In the genomic region with DNA sequence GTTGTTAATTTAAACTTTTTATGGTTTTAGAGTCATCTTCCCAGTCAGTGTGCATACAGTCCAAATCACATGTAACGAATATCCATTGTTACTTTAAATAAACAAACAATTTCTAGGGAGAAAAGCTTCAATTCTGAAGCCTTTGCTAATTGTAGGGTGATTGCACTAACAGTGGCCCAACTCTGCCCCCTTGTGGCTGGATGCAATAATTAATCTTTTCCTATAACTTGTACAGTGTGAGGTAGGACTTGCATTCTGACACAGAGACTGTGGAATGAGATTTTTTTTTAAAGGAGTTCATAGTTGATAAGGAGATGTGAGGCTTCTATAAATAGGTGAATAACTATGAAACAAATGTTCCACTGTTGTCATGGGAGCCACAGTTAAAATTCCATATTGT, we compare ENCODE assay signal across 8 mouse cellular contexts. TPM values are rescaled to one million over a fixed set of nuclear protein-coding genes. Genes with fewer than 3 reads are reported as not detected.
DNase-seq lines count a peak whose midpoint lies in the region; ATAC-seq and TF ChIP-seq lines count a peak whose summit lies in the region.

No protein-coding gene starts in this region.

- TF ChIP-seq CTCF in thymus, adult 2 months (IDR thresholded peaks at IDR 0.05; ENCODE audit: borderline replicate concordance, control insufficient read depth, extremely low read depth, insufficient read depth, low read length, poor library complexity) = no peak
- peak; percentile 71; the same call in 1 of the 2 replicates for TF ChIP-seq CTCF in brain, embryonic 14.5 days (IDR thresholded peaks at IDR 0.05; ENCODE audit: borderline replicate concordance, extremely low read depth, insufficient read depth, insufficient read length)
- peak; percentile 87 for TF ChIP-seq CTCF in hindbrain, postnatal 0 days (IDR thresholded peaks at IDR 0.05; ENCODE audit: low read depth)

- ATAC-seq in erythroid progenitor cell, adult 5-6 weeks (replicated peaks; ENCODE audit: low FRiP score, poor library complexity, severe bottlenecking) = peak; percentile 61; the same call in 1 of the 2 replicates
- peak; percentile 73; the same call in 1 of the 2 replicates for ATAC-seq in hindbrain, postnatal 0 days
- ATAC-seq in monocyte, adult 5-6 weeks (replicated peaks; ENCODE audit: insufficient number of reproducible peaks, low FRiP score, low TSS enrichment, poor library complexity, severe bottlenecking) = no peak

- no peak overlapping the region for H3K27ac ChIP-seq in thymus, adult 2 months (ENCODE audit: control insufficient read depth, insufficient read depth, low read length)
- H3K27ac ChIP-seq in hindbrain, postnatal 0 days = no peak overlapping the region
- H3K27ac ChIP-seq in limb, embryonic 10.5 days = no peak overlapping the region

- TF ChIP-seq POLR2A in thymus, adult 2 months (IDR thresholded peaks at IDR 0.05; ENCODE audit: control insufficient read depth, extremely low read depth, insufficient read depth, low read length, poor library complexity) = no peak
- TF ChIP-seq POLR2A in brain, embryonic 14.5 days (IDR thresholded peaks at IDR 0.05; ENCODE audit: borderline replicate concordance, extremely low read depth, insufficient read depth, insufficient read length, poor library complexity, severe bottlenecking) = no peak

- H3K27me3 ChIP-seq in thymus, adult 2 months (ENCODE audit: control insufficient read depth, insufficient read depth, low read length) = no peaks in the 10 kb centered on the region
- 0 out of 2 replicates have a peak, but pooled peaks cover 4% of the 10 kb centered on the region for H3K27me3 ChIP-seq in hindbrain, postnatal 0 days (ENCODE audit: insufficient read depth, low read length)
- H3K27me3 ChIP-seq in limb, embryonic 10.5 days (ENCODE audit: low read depth, poor library complexity, severe bottlenecking) = peaks cover 65% of the 10 kb centered on the region

- H3K36me3 ChIP-seq in thymus, adult 2 months (ENCODE audit: control insufficient read depth, insufficient read depth, low read length) = no peaks in the 10 kb centered on the region
- H3K36me3 ChIP-seq in hindbrain, postnatal 0 days (ENCODE audit: insufficient read depth, low read length) = no peaks in the 10 kb centered on the region
- H3K36me3 ChIP-seq in limb, embryonic 10.5 days = no peaks in the 10 kb centered on the region

- no peaks in the 10 kb centered on the region for H3K9me3 ChIP-seq in hindbrain, postnatal 0 days (ENCODE audit: low read length)
- H3K9me3 ChIP-seq in limb, embryonic 10.5 days (replicated peaks) = no peaks in the 10 kb centered on the region

- H3K4me1 ChIP-seq in thymus, adult 2 months (replicated peaks; ENCODE audit: control insufficient read depth, insufficient read depth, low read length) = no peaks in the 10 kb centered on the region
- H3K4me1 ChIP-seq in hindbrain, postnatal 0 days (ENCODE audit: insufficient read depth, low read length) = no peaks in the 10 kb centered on the region
- peaks cover 57% of the 10 kb centered on the region for H3K4me1 ChIP-seq in limb, embryonic 10.5 days

- H3K4me2 ChIP-seq in hindbrain, postnatal 0 days (ENCODE audit: low read depth, low read length) = no peak overlapping the region

- H3K9ac ChIP-seq in hindbrain, postnatal 0 days (replicated peaks; ENCODE audit: low read length) = no peak overlapping the region

- 19% methylated on average over 1 of the region's 1 CpGs for WGBS in thymus, adult 2 months
- 4% methylated on average over 1 of the region's 1 CpGs for WGBS in hindbrain, postnatal 0 days
- 0% methylated on average over 1 of the region's 1 CpGs for WGBS in limb, embryonic 10.5 days

- DNase-seq in thymus, adult 2 months = peak; percentile 41
- no peak for DNase-seq in thymus, adult 18-20 months
- peak; percentile 85 for DNase-seq in brain, embryonic 14.5 days (ENCODE audit: low read depth)
- DNase-seq in hindbrain, postnatal 0 days (ENCODE audit: low spot score) = peak; percentile 86
- peak; percentile 73 for DNase-seq in limb, embryonic 10.5 days (ENCODE audit: low spot score)
- peak; percentile 61 for DNase-seq in neural tube, embryonic 10.5 days (ENCODE audit: extremely low spot score, low spot score)

- no peak overlapping the region for H3K4me3 ChIP-seq in thymus, adult 2 months (ENCODE audit: control insufficient read depth, insufficient read depth, low read length)
- H3K4me3 ChIP-seq in hindbrain, postnatal 0 days (ENCODE audit: low read length) = no peak overlapping the region
- H3K4me3 ChIP-seq in limb, embryonic 10.5 days = no peak overlapping the region

RNA-seq across cellular contexts. Expression of gene Them7, which starts 6.2 kb away (rescaled TPM):
- 0.24 and 0.94 TPM in 2 replicates for polyA plus RNA-seq in thymus, adult 2 months (2012; rRNA removed)
- 0.04 TPM in 1 of 2 replicates, not detected in the other for polyA plus RNA-seq in brain, embryonic 14.5 days (2012; rRNA removed)
- total RNA-seq in erythroid progenitor cell, adult 5-6 weeks (2015; ENCODE audit: low replicate concordance) = not detected in 2 replicates
- total RNA-seq in erythroid progenitor cell, adult 5-6 weeks (2017; ENCODE audit: low replicate concordance) = not detected in 2 replicates
- not detected in 2 replicates for total RNA-seq in hindbrain, postnatal 0 days (2014; rRNA removed)
- 0.11 and 0.15 TPM in 2 replicates for polyA plus RNA-seq in hindbrain, postnatal 0 days (2015; fragmentation: Nextera tagmentation; extraction: Ambion mirVana)
- 1.1 and 1.9 TPM in 2 replicates for polyA plus RNA-seq in limb, embryonic 10.5 days (2016; fragmentation: Nextera tagmentation; extraction: Ambion mirVana)
- not detected in 3 replicates for total RNA-seq in monocyte, adult 5-6 weeks (2017)

Comparison
In these comparisons a context has a peak if more than half of its experiments do, and no peak if none do; other contexts are left out.
1. DNase-seq: peak in thymus, adult 2 months (single experiment), brain, embryonic 14.5 days (single experiment), hindbrain, postnatal 0 days (single experiment), limb, embryonic 10.5 days (single experiment) and neural tube, embryonic 10.5 days (single experiment); none in thymus, adult 18-20 months (0 of 2).